Mouse (Mus musculus) spleen, postnatal 14 days (tissue): Measurements from ENCODE around the gene Rrm1.
"Not testable (repeated sequence)": the region's sequence is repeated elsewhere in the genome, so short reads cannot be mapped to it uniquely, and the experiment has no call there.

Experiments used
- DNase-seq, 2 experiments: peaks; one replicate each; pipeline ENCODE4 v3.0.0; 2021 to 2022; ENCODE audit warnings: low spot score in 2 of 2

Gene Rrm1

DNA sequence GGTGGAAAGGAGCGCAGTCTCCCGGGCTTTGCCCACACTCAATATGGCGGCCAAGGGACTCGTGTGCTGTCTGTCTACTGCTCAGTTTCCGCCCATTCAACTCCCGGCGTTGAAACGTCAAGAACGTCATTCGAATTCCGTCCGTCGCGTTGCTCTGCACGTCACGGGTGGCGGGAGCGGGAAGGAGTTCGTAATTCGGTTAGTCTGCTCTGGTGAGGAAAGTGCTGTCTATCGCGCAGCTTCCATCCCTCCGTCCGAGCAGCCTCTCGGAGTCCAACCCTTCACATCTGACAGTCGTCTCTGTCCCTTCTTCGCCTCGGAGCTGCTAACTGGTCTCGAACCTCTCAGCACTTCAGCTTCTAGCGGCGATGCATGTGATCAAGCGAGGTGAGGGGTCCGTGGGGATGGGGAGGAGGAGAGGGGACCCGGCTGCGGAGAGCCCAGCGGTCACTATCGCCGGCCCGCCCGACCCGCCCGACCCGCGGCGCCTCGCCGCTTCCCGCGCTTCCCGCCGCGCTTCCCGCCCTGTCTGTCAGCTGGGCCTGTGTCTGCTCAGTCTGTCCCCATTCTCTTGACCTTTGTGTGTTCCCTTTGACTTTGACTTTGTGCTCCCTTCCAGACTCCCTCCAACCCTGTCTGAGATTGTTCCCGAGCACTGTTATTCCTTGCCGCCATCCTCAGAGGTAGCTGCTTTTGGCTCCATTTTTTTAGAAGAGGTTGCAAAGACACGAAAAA is at the start of gene Rrm1:
Gene Rrm1 (plus strand): TSS at position 39 of the 735 bp plus-strand sequence.
- peak; percentile 84 to 90 for DNase-seq

DNA sequence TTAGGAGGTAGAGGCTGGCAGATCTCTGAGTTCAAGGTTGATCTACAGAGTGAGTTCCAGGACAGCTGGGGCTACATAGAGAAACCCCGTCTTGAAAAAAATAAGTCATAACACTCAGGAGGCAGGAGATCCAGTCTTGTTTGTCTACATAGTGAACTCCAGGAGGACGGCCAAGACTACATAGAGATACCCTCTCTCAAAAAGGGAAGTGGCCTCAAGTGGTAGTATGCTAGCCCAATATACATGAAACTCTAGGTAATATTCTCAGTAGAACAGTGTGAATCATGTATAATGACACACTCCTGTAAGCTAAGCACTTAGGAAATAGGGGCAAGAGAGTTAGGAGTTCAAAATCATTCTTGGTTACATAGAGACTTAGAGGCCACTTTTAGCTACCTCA is 47.6 kb upstream of the Rrm1 start:
- DNase-seq, result no peak

DNA sequence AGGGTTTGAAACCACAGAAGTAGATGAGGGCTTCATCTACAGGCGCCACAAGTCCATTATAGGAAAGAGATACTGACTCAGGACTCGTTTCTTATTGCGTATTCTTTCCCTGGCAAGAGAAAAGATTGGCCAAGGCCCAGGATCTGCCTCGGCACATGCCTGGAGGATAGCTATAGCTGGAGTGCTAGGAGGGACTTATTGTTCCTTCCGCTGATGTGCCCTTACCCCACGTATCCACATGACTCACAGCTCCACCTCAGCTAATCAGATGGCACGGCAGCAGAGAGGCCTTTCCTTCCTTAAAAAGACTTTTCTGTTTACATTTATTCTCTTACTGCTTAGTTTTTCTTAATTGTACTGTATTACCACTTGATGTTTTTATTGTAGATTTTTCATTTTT is 45.6 kb upstream of the Rrm1 start:
- no peak for DNase-seq

DNA sequence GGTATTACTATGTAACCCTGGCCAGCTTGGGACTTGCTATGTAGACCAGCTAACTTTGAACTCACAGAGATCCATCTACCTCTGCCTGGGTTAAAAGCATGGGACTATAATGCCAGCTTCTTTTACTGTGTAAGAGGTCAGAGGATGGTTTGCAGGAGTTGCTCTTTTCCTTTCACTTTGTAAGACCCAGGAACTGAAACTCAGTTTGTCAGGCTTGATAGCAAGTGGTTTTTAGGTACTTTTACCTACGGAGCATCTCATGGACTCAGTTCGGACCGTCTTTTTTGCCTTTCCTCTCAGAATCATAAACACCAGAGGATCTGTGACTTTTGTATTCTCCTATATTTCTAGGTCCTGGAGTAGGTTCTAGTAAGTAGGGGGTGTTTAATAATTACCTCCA is 45.2 kb upstream of the Rrm1 start:
- no peak for DNase-seq

DNA sequence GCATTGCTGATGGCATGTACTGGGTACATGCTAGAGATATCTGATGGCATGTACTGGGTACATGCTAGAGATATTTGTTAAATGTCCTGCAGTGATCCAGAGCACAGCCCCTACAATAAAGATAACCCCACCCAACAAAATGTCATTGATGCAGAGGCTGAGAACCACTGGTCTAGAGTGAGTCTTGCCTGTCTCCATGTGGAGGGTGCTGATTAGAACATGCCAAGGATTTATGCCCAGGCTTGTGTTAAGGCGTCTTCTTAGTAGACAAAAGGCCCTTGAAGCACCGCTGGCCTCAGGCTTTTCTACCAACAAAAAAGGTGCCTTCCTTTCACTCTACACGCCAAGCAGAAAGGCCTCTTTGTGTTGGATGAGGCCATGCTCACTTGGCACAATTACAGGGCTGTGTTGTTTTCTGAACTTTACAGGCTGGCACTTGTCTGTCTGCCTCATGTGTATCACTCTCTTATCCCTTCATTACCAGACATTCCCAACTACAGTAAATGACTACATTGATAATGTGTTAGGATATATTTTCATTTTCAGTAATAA is 42.2 kb upstream of the Rrm1 start:
- DNase-seq, result no peak

DNA sequence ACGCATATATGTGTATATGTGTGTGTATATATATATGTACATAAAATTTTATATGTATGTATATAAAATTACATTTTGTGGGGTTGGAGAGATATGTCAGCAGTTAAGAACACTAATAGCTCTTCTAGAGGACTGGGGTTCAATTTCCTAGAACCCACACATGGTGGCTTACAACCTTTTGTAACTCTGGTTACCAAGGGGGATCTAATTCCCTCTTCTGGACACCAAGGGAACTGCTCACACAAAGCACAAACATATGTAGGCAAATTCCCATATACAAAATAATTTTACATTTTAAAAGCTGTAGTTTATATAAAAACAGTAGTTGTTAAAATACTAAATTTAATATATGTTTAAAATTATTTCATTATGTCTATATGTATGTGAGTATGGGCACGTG is 37.4 kb upstream of the Rrm1 start:
- no peak for DNase-seq

DNA sequence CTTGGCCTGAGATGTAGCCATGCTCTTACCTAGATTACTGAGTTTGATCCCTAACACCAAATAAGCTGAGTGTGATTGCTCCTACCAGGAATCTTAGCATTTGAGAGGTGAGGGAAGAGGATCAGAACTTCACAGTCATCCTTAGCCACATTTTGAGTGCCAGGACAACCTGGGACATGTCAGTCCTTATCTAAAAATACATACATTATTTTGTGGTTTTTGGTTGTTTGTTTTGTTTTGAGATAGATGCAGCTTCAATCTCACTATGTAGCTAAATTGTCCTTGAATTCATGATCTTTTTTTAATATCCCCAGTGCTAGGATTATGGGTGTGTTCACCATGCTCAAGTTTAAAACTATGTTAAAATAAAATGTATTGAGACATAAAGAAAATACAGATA is 34.1 kb upstream of the Rrm1 start:
- DNase-seq, result no peak

DNA sequence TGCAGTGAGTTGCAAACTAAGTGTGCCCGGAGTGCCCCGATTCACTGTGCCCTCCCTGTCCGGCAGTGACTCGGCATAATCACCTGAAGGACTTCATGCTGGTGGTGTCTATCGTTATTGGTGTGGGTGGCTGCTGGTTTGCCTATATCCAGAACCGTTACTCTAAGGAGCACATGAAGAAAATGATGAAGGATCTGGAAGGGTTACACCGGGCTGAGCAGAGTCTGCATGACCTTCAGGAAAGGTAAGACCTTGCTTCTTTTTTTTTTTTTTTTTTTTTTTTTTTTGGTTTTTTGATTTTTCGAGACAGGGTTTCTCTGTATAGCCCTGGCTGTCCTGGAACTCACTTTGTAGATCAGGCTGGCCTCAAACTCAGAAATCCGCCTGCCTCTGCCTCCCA is 26.2 kb upstream of the Rrm1 start:
- DNase-seq, result not testable (repeated sequence)

DNA sequence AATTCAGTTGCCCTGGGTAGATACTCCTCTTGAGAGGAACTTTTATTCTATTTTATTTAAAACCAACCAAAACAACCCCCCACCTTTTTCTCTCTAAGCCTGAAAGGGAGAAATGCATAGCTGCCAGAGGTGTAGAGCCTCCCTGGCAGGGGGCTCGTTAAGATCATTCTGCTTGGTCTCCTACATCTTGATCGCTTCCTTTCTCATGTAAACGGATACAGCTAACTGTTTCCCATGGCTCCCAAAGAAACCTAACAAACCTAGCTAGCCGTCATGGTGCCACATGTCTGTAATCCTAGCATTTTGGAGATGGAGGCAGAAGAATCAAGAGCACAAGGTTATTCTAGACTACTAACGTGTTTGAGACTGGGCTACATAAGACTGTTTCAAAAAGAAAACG is 25.7 kb upstream of the Rrm1 start:
- no peak for DNase-seq

DNA sequence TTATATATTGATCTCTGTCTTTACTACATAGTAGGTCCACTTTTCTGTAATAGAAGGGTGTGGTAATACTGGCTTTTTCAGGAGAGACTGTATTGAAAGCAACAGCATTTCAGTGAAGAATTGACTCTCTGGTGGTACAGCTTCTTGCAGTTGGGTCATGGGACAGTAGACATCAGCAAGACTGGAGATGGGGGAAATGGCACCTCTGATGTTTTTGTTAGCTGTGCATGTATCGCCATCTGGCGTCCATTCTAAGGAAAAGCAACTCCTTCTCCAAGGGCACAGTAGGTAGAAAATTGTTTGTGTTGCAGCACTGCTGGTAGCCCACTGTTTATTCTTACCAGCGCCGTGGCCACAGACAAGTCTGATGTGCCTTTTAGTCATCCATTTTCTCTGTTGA is 24.1 kb upstream of the Rrm1 start:
- peak in 1 of 2 experiments; percentile 27 for DNase-seq

DNA sequence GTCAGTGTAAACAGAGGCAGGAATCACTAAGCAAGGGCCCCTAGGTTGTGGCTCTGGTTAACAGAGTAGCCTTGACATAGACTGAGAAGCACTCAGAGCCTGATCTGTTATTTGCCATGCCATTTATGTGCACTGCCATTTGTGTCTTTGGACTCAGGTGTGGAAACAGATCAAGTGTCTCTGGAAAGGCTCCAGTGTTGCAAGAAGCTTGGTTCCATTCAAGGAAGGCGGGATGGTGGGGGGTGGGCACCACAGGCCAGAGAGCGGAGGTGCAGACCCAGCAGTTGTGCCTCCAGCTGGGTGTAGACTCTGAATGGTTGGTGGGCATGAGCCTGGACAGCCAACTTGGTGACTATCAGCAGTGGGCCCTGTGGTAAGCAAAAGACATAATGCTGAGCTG is 19.5 kb upstream of the Rrm1 start:
- no peak for DNase-seq

DNA sequence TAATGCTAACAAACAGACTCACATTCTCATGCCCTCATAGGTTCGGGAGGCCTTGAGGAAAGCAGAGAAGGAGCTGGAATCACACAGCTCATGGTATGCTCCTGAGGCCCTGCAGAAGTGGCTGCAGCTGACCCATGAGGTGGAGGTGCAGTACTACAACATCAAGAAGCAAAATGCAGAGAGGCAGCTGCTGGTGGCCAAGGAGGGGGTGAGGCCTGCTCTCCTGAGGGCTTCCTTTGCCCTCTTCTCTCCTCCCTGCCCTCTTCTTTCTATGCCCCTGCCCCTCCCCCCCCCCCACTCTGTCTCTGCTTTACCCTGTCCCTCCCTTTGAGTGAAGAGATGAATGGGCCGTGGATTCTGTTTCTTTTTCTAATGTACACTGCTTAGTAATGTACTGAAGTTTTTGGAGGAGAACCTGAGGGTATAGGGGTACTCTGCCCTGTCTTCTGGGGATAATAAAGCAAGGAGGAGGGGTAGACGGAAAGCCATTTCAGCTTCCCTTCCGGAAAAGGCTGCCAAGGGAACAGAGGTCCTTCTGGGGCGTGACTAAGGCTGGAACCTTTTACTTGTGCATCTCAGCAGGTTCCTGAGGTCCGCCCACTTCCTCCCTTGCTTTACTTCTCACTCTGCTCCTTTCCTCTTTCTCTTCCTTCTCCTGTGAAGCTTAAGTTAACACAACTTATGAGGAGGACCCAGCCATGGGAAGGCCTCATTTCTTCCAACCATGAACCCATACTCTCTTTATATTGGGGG is 15.4 kb upstream of the Rrm1 start:
- no peak for DNase-seq

DNA sequence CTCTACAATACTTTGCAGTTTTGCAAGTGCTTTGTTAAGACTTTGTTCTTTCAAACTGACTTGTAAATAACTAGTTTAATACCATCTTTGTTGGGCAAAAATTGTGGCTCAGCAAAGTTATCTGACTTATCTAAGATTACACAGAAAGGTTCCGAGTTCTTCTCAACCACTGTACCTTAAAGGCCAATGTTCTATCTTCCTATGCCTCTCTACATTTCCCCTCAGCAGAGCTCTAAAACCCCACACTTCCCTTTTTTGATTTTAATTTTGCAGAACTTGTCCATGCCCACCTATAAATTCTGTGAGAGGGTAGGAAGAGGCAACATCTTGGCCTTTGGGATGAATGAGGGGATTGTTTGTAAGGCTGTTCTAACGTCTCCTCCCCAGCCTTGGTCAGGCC is 7.2 kb upstream of the Rrm1 start:
- no peak for DNase-seq

DNA sequence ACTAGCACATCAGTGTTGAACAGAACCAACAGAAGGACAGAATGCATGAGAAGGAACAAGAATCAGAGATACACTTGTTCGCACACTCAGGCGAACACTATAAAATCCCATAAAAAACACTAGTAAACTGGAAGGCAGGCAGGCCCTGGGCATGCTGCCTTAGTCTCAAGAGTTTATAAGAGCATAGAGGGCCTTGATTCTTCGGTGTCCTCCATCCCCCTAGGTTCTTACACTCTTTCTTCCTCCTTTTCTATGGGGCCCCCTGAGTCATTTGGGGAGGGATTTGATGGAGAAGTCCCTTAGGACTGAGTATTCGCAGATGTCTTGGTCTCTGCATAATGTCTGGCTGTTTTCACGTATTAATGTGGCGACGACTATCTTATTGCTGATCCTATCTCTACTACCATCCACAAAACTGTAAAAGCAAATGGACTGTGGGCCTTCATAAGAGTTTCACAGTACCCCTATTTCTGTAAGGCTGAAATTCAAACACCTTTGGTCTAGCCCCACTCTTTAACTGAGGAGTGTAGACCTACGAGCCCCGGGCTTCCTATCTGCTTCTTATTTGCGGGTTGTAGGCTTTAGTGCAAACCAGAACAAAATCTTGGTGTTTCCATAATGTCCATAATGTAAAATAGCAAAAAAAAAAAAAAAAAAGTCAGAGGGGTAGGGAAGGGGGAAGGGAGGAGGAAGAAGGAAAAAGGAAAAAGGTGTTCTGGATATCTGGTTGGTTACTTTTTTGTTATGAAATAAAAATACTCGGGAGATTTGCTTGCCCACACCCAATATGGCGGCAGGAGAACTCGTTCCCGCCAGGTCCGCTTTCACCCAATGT is 456 bp upstream of the Rrm1 start:
- DNase-seq, result no peak

DNA sequence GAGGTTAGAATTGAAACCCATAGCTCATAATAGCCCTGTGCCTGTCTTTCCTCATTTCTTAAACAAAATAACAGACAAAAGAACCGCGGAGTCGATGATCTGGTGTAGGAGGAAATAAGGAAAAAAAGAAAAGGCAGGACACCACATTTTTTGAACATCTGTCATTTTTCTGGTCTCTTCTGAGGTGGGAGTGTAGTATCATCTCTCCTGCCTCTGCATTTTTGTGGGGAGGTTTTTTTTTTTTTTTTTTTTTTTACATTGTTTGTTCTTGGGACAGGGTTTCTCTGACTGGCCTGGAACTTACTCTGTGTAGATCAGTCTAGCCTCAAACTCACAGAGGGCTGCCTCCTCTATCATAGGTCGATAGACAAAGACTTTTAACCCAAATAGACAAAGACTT is 937 bp downstream of the Rrm1 start:
- no peak for DNase-seq

DNA sequence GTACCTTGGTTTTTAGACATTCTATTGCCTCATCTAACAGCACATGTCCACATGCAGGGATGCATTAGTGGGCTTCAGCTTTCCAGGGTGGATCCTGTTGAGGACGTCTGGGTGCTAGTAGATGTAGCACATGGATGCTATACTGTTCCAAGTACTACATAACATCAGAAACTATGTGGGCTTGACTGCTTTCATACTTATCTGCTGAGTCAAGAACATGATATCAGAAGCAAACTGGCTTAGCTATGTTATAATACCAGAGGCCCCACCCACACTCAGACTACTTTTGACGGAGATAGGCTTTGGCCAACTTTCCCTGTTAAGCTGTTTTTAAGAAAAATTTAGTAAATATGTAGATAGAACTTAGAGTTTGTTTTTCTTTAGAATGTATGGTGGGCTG is 2.8 kb downstream of the Rrm1 start:
- no peak for DNase-seq

DNA sequence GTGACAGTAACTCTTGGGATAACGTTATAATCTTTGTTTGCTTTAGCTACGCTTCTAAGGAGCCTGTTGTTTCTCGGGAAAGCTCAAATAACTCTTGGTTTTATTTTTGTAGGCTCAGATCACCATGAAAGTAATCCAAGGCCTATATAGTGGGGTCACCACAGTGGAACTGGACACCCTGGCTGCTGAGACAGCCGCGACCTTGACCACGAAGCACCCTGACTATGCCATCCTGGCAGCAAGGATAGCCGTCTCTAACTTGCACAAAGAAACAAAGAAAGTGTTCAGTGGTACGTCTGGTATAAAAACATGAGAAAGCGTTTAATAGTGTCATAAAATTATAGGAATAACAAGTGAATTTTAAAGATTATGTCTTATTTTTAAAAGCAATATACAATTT is 4.9 kb downstream of the Rrm1 start:
- DNase-seq, result no peak

DNA sequence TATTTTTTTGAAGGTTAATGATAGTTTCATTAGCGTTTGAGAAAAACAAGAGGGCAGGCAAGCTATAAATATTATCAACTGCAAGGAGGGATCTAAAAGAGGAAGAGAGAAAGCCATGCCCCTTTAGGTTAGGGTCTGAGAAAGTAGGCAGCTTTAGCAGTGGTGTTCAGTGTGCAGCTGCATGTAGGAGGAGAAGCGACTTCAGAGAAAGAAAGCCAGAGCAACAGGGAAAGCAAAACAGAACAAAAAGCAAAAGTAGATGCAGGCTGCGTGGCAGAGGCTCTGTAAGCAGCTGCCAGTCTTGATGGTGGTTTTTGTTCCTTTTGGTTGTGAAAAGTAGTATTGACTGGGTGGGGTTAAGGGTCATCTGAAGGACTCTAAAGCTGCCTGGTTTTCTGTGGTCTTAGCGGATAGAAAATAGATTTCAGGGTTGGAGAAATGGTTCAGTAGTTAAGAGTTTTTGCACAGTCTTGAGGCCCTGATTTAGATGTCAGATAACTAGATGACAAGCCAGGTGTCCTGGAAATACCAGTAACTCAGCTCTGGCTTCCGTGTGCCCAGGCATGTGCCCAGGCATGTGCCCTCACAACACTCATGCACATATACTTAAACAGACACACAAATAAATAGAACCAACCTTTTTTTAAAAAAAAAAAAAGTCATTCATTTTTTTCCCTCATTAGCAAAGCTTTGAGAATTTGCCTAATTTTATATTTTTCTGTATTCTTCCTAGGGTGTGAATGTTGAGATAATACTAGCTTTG is 17.3 kb downstream of the Rrm1 start:
- no peak for DNase-seq

DNA sequence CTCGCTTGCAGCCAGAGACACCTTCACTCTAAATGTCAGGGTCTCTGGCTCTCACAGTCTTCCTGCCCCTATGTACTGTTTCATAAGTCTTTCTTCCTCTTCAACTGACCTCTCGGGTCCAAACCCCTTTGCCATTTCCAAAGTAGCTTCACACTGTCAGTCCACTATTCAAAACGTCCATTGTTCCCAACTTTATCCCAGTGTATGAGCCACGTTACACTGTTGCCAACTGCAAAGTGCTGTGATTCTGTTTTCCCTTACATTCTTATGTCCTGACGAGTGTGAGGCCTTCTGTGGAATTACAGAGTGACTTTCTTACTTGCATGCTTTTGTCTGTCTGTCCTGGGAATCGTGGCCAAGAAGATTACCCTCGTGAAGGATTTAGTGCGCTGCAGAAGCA is 26.1 kb downstream of the Rrm1 start:
- DNase-seq, result no peak

DNA sequence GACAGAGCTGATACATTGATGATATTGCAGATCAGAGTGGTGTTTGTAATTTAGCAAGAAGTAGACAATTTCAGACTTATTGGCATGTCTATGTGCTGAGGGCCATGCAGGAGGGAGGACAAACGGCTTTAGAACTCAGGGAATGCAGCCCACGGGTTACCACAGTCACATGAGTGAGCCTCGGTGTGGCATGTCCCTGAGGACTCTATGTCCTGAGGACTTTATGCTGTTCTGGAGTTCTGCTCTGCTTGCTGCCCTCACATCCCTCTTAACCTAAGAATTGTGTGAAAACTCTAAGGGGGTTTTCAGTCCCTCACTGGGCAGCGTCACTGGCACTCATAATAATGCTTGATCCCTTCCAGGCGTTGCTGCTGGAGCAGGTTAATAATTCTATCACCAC is 31.2 kb downstream of the Rrm1 start:
- DNase-seq, result no peak

DNA sequence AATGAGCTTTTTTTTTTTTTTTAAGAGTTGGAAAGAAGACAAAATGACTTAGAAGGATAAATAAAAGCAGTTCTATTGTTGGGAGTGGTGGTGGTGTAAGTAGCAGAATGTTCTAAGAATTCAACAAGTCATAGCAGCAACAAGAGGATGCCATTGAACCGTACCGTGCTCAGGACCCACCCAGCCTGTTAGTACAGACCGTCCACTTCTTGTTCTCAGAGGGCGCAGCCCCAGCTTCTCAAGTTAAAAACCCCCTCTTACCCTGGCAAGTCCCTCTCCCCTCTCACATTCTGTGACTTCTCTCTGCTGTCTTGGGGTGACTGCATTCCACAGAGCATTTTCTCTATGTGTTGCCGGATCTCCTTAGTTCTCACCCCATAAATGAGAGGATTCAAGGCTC is 35.1 kb downstream of the Rrm1 start:
- no peak for DNase-seq

DNA sequence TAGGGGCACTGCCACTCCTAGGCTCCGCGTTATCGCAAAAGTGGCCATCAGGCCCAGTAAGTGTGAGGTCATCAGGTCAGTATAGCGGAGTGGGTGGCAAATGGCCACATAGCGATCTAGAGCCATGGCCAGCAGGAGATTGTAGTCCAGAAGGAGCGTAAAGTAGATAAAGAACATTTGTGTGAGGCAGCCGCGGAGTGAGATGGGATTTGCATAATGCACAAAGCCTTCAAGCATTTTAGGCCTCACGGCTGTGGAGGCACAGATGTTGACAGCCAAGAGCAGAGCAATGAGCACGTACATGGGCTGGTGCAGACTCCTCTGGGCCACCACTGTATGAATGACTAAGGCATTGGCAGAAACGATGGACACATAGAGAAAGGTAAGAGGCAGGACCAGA is 35.9 kb downstream of the Rrm1 start:
- DNase-seq, result no peak
